7 mouse cellular contexts compared by ENCODE assay signal in genomic region chr8:70506328-70507026, GRCm38 (mm10). TPM values are rescaled to one million over a fixed set of nuclear protein-coding genes. Genes with fewer than 3 reads are reported as not detected.
DNase-seq lines count a peak whose midpoint lies in the region; ATAC-seq lines count a peak whose summit lies in the region.

Gene Rex1bd, minus strand, starts transcription at chr8:70506752.

- peaks cover 14% of the 10 kb centered on the region for H3K27me3 ChIP-seq in embryonic facial prominence, embryonic 12.5 days
- peaks cover 14% of the 10 kb centered on the region for H3K27me3 ChIP-seq in limb, embryonic 13.5 days
- H3K27me3 ChIP-seq in midbrain, embryonic 16.5 days (ENCODE audit: control insufficient read depth, insufficient read depth, low read depth, low read length), result peaks cover 25% of the 10 kb centered on the region

- H3K9ac ChIP-seq in embryonic facial prominence, embryonic 12.5 days, result peak within 1 kb of the TSS; percentile 80
- peak within 1 kb of the TSS; percentile 88 for H3K9ac ChIP-seq in limb, embryonic 13.5 days
- peak within 1 kb of the TSS; percentile 97 for H3K9ac ChIP-seq in midbrain, embryonic 16.5 days (ENCODE audit: low read depth, low read length)

- peak within 1 kb of the TSS; percentile 95 for H3K27ac ChIP-seq in embryonic facial prominence, embryonic 12.5 days
- peak within 1 kb of the TSS; percentile 93 for H3K27ac ChIP-seq in limb, embryonic 13.5 days
- H3K27ac ChIP-seq in midbrain, embryonic 16.5 days (ENCODE audit: low read length), result peak within 1 kb of the TSS; percentile 98

- H3K36me3 ChIP-seq in embryonic facial prominence, embryonic 12.5 days, result peaks cover 27% of the 10 kb centered on the region
- H3K36me3 ChIP-seq in limb, embryonic 13.5 days, result peaks cover 25% of the 10 kb centered on the region
- peaks cover 15% of the 10 kb centered on the region for H3K36me3 ChIP-seq in midbrain, embryonic 16.5 days (ENCODE audit: control insufficient read depth, insufficient read depth, low read length)

- H3K4me1 ChIP-seq in embryonic facial prominence, embryonic 12.5 days, result peaks cover 49% of the 10 kb centered on the region
- H3K4me1 ChIP-seq in limb, embryonic 13.5 days, result peaks cover 67% of the 10 kb centered on the region
- H3K4me1 ChIP-seq in midbrain, embryonic 16.5 days (ENCODE audit: control insufficient read depth, insufficient read depth, low read length), result peaks cover 36% of the 10 kb centered on the region

- peak; percentile 93 for DNase-seq in adrenal gland, postnatal 25 days
- peak; percentile 96 for DNase-seq in heart, adult 18-20 months
- DNase-seq in kidney, adult 8-10 months, result peak; percentile 94 to 96
- peak; percentile 97 for DNase-seq in spleen, postnatal 10 days (ENCODE audit: low spot score in 2 of 2)

- ATAC-seq in embryonic facial prominence, embryonic 12.5 days (ENCODE audit: insufficient number of reproducible peaks, insufficient read depth, low FRiP score, low TSS enrichment), result peak; percentile 83
- ATAC-seq in limb, embryonic 13.5 days (ENCODE audit: low FRiP score, low read depth), result peak; percentile 88
- peak; percentile 84 for ATAC-seq in midbrain, embryonic 16.5 days

- no peaks in the 10 kb centered on the region for H3K9me3 ChIP-seq in embryonic facial prominence, embryonic 12.5 days
- no peaks in the 10 kb centered on the region for H3K9me3 ChIP-seq in limb, embryonic 13.5 days
- no peaks in the 10 kb centered on the region for H3K9me3 ChIP-seq in midbrain, embryonic 16.5 days (replicated peaks; ENCODE audit: control insufficient read depth, low read length, poor library complexity, severe bottlenecking)

- peak within 1 kb of the TSS; percentile 83 for H3K4me2 ChIP-seq in embryonic facial prominence, embryonic 12.5 days (replicated peaks)
- peak within 1 kb of the TSS; percentile 79 for H3K4me2 ChIP-seq in limb, embryonic 13.5 days (replicated peaks)
- H3K4me2 ChIP-seq in midbrain, embryonic 16.5 days (ENCODE audit: low read length), result peak within 1 kb of the TSS; percentile 91

- WGBS in embryonic facial prominence, embryonic 12.5 days, result 2% methylated on average over 39 of the region's 40 CpGs
- 2% methylated on average over 40 of the region's 40 CpGs for WGBS in limb, embryonic 13.5 days
- 2% methylated on average over 40 of the region's 40 CpGs for WGBS in midbrain, embryonic 16.5 days

- peak within 1 kb of the TSS; percentile 68 for H3K4me3 ChIP-seq in embryonic facial prominence, embryonic 12.5 days
- H3K4me3 ChIP-seq in limb, embryonic 13.5 days, result peak within 1 kb of the TSS; percentile 73
- H3K4me3 ChIP-seq in midbrain, embryonic 16.5 days (ENCODE audit: low read depth, low read length), result peak within 1 kb of the TSS; percentile 88

RNA-seq across cellular contexts. Expression of gene Rex1bd, which starts in this region (rescaled TPM):
- 141 and 158 TPM in 2 replicates for total RNA-seq in adrenal gland, postnatal 25 days (2021)
- 145 and 146 TPM in 2 replicates for polyA plus RNA-seq in embryonic facial prominence, embryonic 12.5 days (2016; fragmentation: Nextera tagmentation; extraction: Ambion mirVana)
- 100 to 1,000 TPM; 113 to 128 TPM for total RNA-seq in heart, adult 18-20 months (2021)
- 139 and 148 TPM in 2 replicates for polyA plus RNA-seq in limb, embryonic 13.5 days (2015; fragmentation: Nextera tagmentation; extraction: Ambion mirVana)
- polyA plus RNA-seq in midbrain, embryonic 16.5 days (2015; fragmentation: Nextera tagmentation; extraction: Ambion mirVana), result 163 and 185 TPM in 2 replicates

Comparison
In these comparisons a context has a peak if more than half of its experiments do, and no peak if none do; other contexts are left out.
1. Peak in every context shown above with its lines: DNase-seq, ATAC-seq, H3K4me3 ChIP-seq and H3K27ac ChIP-seq.